Mouse (Mus musculus) right cerebral cortex, postnatal 4 days (tissue): ENCODE results near the gene Rusc2.

Experiments used
- DNase-seq: peaks from one replicate; pipeline ENCODE4 v3.0.0-alpha.2; 2022

Gene Rusc2

GRCm38 (mm10) chr4:43417269-43418062, 35.7 kb downstream of the Rusc2 start:
- no peak for DNase-seq

- no peak for DNase-seq
These were observed 36.7 kb downstream of the Rusc2 start for GRCm38 (mm10) chr4:43418450-43418849.

- DNase-seq, result no peak
These were observed 37.3 kb downstream of the Rusc2 start for GRCm38 (mm10) chr4:43418973-43419656.

- no peak for DNase-seq
These were observed 38.1 kb downstream of the Rusc2 start for GRCm38 (mm10) chr4:43419801-43420281.

- DNase-seq, result peak; percentile 70
These were observed 38.5 kb downstream of the Rusc2 start for GRCm38 (mm10) chr4:43420305-43420704.

GRCm38 (mm10) chr4:43421632-43422240, 40.0 kb downstream of the Rusc2 start:
- DNase-seq, result no peak

GRCm38 (mm10) chr4:43423267-43423934, 41.6 kb downstream of the Rusc2 start:
- no peak for DNase-seq

GRCm38 (mm10) chr4:43424072-43424471, 42.3 kb downstream of the Rusc2 start:
- no peak for DNase-seq

GRCm38 (mm10) chr4:43425197-43425596, 43.4 kb downstream of the Rusc2 start:
- no peak for DNase-seq

GRCm38 (mm10) chr4:43425648-43426380, 44.0 kb downstream of the Rusc2 start:
- DNase-seq, result no peak

GRCm38 (mm10) chr4:43426487-43426886, 44.7 kb downstream of the Rusc2 start:
- no peak for DNase-seq

GRCm38 (mm10) chr4:43427501-43428179, 45.9 kb downstream of the Rusc2 start:
- no peak for DNase-seq

GRCm38 (mm10) chr4:43428180-43428861, 46.5 kb downstream of the Rusc2 start:
- no peak for DNase-seq

GRCm38 (mm10) chr4:43428946-43429345, 47.2 kb downstream of the Rusc2 start, which contains the start of gene Fam166b:
Gene Fam166b, minus strand, starts transcription at chr4:43429134.
- DNase-seq, result no peak

GRCm38 (mm10) chr4:43431690-43432089, 49.9 kb downstream of the Rusc2 start:
- DNase-seq, result peak; percentile 86

GRCm38 (mm10) chr4:43432832-43433231, 51.1 kb downstream of the Rusc2 start:
- DNase-seq, result no peak

GRCm38 (mm10) chr4:43441639-43442038, 59.9 kb downstream of the Rusc2 start, which contains the start of gene Tesk1:
Gene Tesk1, plus strand, starts transcription at chr4:43441939.
- DNase-seq, result no peak

- peak; percentile 98 for DNase-seq
These were observed 60.3 kb downstream of the Rusc2 start for GRCm38 (mm10) chr4:43442044-43442443.

GRCm38 (mm10) chr4:43442456-43443361, 60.9 kb downstream of the Rusc2 start:
- DNase-seq, result peak; percentile 64

GRCm38 (mm10) chr4:43443511-43443910, 61.7 kb downstream of the Rusc2 start:
- DNase-seq, result no peak
